Mouse (Mus musculus) 416B (cell line): ENCODE data around the gene Trpv2.
A peak's percentile ranks its signal among the peaks of the same experiment; 100 is the strongest.

Experiments used
- DNase-seq: peaks from one replicate; pipeline ENCODE4 v3.0.0; 2011; ENCODE audit warnings: low read depth

Gene Trpv2

GRCm38 (mm10) chr11:62558961-62559646 lies 15.2 kb upstream of the Trpv2 start:
- peak; percentile 51 for DNase-seq

DNA sequence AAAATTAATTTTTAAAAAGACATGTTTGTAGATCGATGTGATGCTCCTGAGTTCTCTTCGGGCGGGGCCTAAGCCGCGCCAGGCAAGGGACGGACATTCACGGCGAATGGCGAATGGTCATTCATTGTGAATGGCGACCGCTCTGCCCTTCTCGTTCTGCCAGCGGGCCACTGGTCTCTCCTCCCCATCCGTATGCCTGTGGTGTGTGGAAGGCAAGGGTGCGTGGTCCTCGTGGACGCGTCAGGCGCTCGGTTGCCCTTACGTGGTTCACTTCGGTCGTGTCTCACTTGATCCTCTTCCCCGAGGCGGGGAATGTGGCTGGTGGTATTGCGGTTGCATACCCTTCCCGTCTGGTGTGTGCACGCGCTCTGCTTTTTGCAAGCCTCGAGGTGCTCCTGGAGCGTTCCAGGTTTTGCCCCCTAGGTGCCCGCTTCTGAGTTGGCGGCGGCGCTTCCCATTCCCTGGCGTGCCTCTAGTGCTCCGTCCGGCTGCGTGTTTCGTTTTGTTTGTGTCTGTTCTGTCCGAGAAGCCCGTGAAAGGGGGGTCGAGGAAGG lies 13.7 kb upstream of the Trpv2 start:
- DNase-seq = no peak

- no peak for DNase-seq
Measured at GRCm38 (mm10) chr11:62563590-62563989, 10.7 kb upstream of the Trpv2 start.

- DNase-seq = no peak
Measured at GRCm38 (mm10) chr11:62565747-62566146, 8.5 kb upstream of the Trpv2 start.

DNA sequence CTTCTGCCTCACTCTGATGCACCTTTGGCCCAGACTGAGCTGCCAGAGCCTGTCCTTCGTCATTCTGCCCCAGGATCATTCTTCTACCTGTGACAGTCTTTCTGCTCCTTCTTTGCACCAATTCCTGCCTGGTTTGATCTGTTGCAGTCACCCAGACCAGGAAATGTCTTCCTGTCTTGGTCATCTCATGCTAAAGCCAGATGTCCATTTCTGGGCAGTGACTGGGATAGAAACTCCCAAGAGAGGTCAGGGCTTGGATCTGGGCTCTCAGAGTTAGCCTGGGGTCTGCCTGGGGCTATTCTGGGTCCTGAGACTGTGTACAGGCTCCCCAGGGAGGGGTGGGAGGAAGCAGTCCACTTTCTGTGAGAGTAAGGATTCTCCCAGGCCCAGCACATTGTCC lies 8.1 kb upstream of the Trpv2 start:
- no peak for DNase-seq

DNA sequence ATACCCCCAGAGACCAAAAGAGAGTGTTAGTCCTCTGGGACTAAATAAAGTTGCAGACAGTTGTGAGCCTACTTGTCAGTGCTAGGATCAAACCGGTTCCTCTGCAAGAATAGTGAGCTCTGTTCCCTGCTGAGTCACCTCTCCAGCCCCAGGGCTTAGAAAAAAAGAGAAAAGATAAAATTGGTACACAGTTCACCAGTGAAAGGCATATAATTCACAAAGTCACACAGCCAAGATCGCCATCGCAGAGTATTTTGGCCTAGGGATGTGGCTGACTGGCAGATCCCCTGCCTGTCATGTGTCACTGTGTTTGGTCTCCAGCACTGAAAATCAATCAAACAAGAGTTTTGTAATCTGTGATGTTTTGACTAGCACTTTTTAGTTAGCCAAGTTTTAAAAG lies 6.0 kb upstream of the Trpv2 start:
- no peak for DNase-seq

DNA sequence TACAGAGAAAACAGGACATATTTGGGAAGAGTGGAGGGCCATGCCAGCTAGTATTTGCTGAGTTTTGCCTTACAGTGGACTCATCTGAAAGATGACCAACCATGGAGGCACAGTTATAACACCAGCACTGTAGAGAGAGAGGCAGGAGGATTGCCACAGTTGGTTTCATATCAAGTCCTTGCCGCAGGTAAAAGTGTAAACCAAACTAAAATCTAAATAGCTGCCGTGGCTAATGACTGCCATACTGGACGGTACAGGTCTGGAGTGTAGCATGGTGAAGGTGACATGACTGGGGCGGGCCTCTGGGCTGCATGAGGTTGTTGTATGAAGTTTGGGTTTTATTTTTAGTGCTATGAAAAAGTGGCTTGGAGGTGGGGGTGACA lies 408 bp downstream of the Trpv2 start:
- peak; percentile 42 for DNase-seq

DNA sequence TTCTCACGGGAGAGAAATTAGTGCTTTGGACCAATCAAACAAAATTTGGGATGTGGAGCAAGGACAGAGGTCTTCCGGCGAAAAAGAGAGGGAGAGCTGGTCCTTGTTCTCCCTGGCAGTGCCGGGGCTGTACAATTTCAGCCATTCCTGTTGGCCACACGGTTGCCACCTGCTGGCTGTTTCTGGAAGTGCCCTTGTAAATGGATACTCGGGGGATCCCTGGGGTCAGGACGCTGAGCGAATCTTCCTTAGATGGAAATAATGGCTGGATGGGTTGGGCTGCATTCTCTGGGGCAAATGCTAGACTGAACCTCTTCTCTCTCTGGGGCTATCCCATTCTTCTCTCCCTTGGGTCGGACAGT lies 992 bp downstream of the Trpv2 start:
- peak; percentile 85 for DNase-seq

GRCm38 (mm10) chr11:62575659-62576438 lies 1.6 kb downstream of the Trpv2 start:
- DNase-seq = peak; percentile 71

GRCm38 (mm10) chr11:62576530-62577152 lies 2.4 kb downstream of the Trpv2 start:
- peak; percentile 93 for DNase-seq

GRCm38 (mm10) chr11:62583031-62583430 lies 8.7 kb downstream of the Trpv2 start:
- no peak for DNase-seq

- no peak for DNase-seq
Measured at GRCm38 (mm10) chr11:62584671-62585206, 10.5 kb downstream of the Trpv2 start.

GRCm38 (mm10) chr11:62587034-62587433 lies 12.7 kb downstream of the Trpv2 start:
- DNase-seq = peak; percentile 72

DNA sequence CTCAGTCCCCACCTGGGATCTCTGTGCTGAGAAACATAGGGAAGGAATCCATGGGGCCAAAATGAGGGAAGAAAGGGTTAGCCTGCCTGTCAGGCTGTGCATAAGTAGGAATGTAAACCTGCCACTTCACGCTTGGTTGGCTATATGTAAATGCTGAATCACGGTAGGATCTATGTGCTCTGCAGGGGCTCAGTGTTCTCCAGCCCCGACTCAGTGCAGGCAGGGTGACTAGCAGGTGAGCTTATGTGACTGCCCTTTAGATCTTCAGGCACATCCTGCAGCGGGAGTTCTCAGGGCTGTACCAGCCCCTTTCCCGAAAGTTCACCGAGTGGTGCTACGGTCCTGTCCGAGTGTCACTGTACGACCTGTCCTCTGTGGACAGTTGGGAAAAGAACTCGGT lies 15.1 kb downstream of the Trpv2 start:
- DNase-seq = no peak

GRCm38 (mm10) chr11:62591026-62591425 lies 16.7 kb downstream of the Trpv2 start:
- DNase-seq = no peak

DNA sequence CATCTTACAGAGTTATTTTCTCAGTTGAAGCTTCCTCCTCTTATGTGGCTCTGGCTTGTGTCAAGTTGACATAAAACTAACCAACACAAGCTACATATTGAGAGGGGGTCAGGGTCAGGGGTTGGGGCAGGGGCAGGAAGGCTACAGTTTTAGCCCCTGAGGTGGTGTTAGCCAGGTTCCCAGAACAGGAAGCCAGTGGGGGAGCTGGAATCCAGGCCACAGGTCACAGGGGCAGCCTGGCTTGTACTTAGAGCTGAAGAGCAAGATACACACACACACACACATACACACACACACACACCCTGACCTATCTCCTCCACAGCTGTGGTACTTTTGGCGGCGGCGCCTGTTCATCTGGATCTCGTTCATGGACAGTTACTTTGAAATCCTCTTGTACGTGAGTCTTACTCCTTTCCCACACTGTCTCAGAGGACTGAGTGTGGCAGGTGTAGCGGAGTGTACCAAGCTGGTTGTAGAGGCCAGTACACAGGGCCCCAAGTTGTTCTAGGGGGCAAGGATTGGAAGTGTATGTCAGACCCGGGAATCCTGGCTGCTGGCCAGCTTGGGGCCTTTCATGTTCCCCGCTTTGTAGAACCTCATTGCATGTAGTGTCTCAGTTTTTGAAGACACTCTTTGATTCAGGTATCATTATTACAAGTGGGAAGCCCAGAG lies 17.8 kb downstream of the Trpv2 start:
- DNase-seq = no peak

DNA sequence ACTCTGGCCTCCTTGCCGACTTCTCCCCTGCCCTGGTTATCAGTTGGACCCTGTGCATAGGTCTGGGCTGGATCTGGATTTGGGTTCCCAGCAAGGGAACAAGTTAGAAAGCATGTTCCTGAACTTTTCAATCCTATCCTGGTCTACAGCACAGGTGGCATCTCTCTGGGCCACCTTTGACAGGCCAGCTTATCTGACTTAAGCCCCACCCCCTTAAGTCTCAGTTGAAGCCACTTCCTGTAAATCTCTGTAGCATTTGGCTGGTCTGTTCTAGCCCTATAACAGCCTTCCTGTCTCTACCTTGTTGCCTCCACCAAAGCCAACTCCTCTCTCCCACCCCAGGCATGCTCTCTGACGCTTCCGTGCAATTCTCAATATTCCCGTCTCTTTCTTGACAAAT lies 24.3 kb downstream of the Trpv2 start:
- no peak for DNase-seq

GRCm38 (mm10) chr11:62601732-62602618 lies 27.7 kb downstream of the Trpv2 start:
- no peak for DNase-seq

GRCm38 (mm10) chr11:62602619-62603311 lies 28.5 kb downstream of the Trpv2 start:
- peak; percentile 99 for DNase-seq

- DNase-seq = peak; percentile 80
Measured at GRCm38 (mm10) chr11:62603312-62604056, 29.2 kb downstream of the Trpv2 start.
